Mouse (Mus musculus) erythroblast, embryonic 14.5 days (primary cell): ENCODE results near the gene Slc12a8.

Experiments
- GATA1 ChIP-seq: IDR thresholded peaks from 2 replicates; pipeline ENCODE4 v1.6.1; 2012; ENCODE audit warnings: low read length, inconsistent platforms, mixed read lengths
- TAL1 ChIP-seq: IDR thresholded peaks from 3 replicates; pipeline ENCODE4 v1.6.1; 2012; ENCODE audit warnings: low read length, inconsistent platforms, mixed read lengths

DNA sequence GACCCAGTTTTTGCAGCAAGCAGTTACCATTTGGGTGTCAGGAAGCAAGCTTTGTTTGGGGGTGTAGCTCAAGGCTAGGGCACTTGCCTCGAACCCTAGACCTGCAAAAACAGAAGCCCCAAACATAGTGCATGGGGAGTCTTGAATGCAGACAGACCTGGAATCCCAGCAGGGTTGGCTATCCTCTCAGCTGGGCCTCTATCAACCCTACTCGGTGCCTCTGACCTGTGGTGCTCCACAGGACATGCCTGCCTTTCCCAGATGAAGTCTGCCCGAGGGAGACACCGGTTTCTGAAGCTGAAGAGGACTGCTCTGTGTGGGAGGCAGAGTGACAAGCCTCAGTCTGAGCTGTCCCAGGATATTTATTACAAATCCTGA lies 67.9 kb downstream of the Slc12a8 start:
- TF ChIP-seq GATA1 (no peak), TAL1 (no peak)
